Mouse (Mus musculus): Measurements from ENCODE around the gene Dclk1.

Dclk1 gene

GRCm38 (mm10) chr3:55449148-55449547, 207.0 kb downstream of the Dclk1 start:
- CTCF ChIA-PET, result no interaction called here

GRCm38 (mm10) chr3:55451035-55451434, 208.9 kb downstream of the Dclk1 start:
- CTCF ChIA-PET, result no interaction called here

GRCm38 (mm10) chr3:55451877-55452276, 209.7 kb downstream of the Dclk1 start:
- CTCF ChIA-PET, result no interaction called here

- CTCF ChIA-PET, result no interaction called here
These were observed 210.3 kb downstream of the Dclk1 start for GRCm38 (mm10) chr3:55452464-55452863.

GRCm38 (mm10) chr3:55461092-55461491, 218.9 kb downstream of the Dclk1 start:
- CTCF ChIA-PET, result no interaction called here

GRCm38 (mm10) chr3:55461685-55462655, 219.8 kb downstream of the Dclk1 start:
- CTCF ChIA-PET, result no interaction called here

- CTCF ChIA-PET, result no interaction called here
These were observed 220.9 kb downstream of the Dclk1 start for GRCm38 (mm10) chr3:55462904-55463668.

- CTCF ChIA-PET, result no interaction called here
These were observed 222.1 kb downstream of the Dclk1 start for GRCm38 (mm10) chr3:55464226-55464625.

GRCm38 (mm10) chr3:55465785-55466184, 223.6 kb downstream of the Dclk1 start:
- CTCF ChIA-PET, result no interaction called here

- CTCF ChIA-PET, result no interaction called here
These were observed 224.2 kb downstream of the Dclk1 start for GRCm38 (mm10) chr3:55466348-55466747.

- CTCF ChIA-PET, result no interaction called here
These were observed 229.9 kb downstream of the Dclk1 start, which contains the start of gene Gm21954 for GRCm38 (mm10) chr3:55472110-55472509. Gene Gm21954 (minus strand): TSS chr3:55472210.

- CTCF ChIA-PET, result no interaction called here
These were observed 231.0 kb downstream of the Dclk1 start for GRCm38 (mm10) chr3:55473146-55473545.

- CTCF ChIA-PET, result interaction anchor here (0.6 kb wide), 1 partner anchor 73 kb away, joined by 9 read pairs; no protein-coding TSS in a partner anchor
These were observed 234.5 kb downstream of the Dclk1 start for GRCm38 (mm10) chr3:55476694-55477093.

GRCm38 (mm10) chr3:55479306-55479705, 237.1 kb downstream of the Dclk1 start:
- CTCF ChIA-PET, result no interaction called here

- CTCF ChIA-PET, result no interaction called here
These were observed 239.0 kb downstream of the Dclk1 start for GRCm38 (mm10) chr3:55481140-55481539.

- CTCF ChIA-PET, result no interaction called here
These were observed 241.2 kb downstream of the Dclk1 start for GRCm38 (mm10) chr3:55483328-55483727.

GRCm38 (mm10) chr3:55489231-55489990, 247.2 kb downstream of the Dclk1 start:
- CTCF ChIA-PET, result no interaction called here

GRCm38 (mm10) chr3:55492021-55492420, 249.9 kb downstream of the Dclk1 start:
- CTCF ChIA-PET, result no interaction called here

GRCm38 (mm10) chr3:55494348-55494747, 252.2 kb downstream of the Dclk1 start:
- CTCF ChIA-PET, result interaction anchor here (0.6 kb wide), 1 partner anchor 78 kb away, joined by 3 read pairs; no protein-coding TSS in a partner anchor

GRCm38 (mm10) chr3:55495231-55495630, 253.1 kb downstream of the Dclk1 start:
- CTCF ChIA-PET, result no interaction called here

GRCm38 (mm10) chr3:55495866-55496265, 253.7 kb downstream of the Dclk1 start:
- CTCF ChIA-PET, result no interaction called here

- CTCF ChIA-PET, result no interaction called here
These were observed 254.3 kb downstream of the Dclk1 start for GRCm38 (mm10) chr3:55496462-55496941.

All from spleen, embryonic (tissue).